Mouse (Mus musculus): ENCODE results near the gene Snx32. TPM values are rescaled to one million over a fixed set of nuclear protein-coding genes. Genes with fewer than 3 reads are reported as not detected.
A peak's percentile ranks its signal among the peaks of the same experiment; 100 is the strongest.

The Snx32 gene
- total RNA-seq, 2 experiments from 2014 or later: 85.9 to 86.6 TPM

GRCm38 (mm10) chr19:5471846-5472245, 38.5 kb downstream of the Snx32 start:
- no peak for DNase-seq (ENCODE audit: low spot score in 2 of 2)
- TF ChIP-seq CTCF (conservative IDR thresholded peaks at IDR 0.05): no peak
- Histone ChIP-seq H3K27ac (no peak overlapping the region), H3K4me3 (no peak overlapping the region)

GRCm38 (mm10) chr19:5468374-5468773, 42.0 kb downstream of the Snx32 start, which contains the start of gene Ctsw:
Ctsw (minus strand) TSS chr19:5468507.
- Histone ChIP-seq H3K4me3 (no peak within 1 kb of the TSS), H3K27ac (no peak within 1 kb of the TSS)
- TF ChIP-seq CTCF (conservative IDR thresholded peaks at IDR 0.05): no peak
- DNase-seq (ENCODE audit: low spot score in 2 of 2): no peak

- H3K4me3 ChIP-seq: no peak overlapping the region
- no peak for DNase-seq (ENCODE audit: low spot score in 2 of 2)
- no peak overlapping the region for H3K27ac ChIP-seq
- TF ChIP-seq CTCF (conservative IDR thresholded peaks at IDR 0.05): no peak
Observed at GRCm38 (mm10) chr19:5466916-5467500, 43.3 kb downstream of the Snx32 start.

- Histone ChIP-seq H3K4me3 (no peak overlapping the region), H3K27ac (peak overlapping the region; percentile 72)
- DNase-seq (ENCODE audit: low spot score in 2 of 2): no peak
- no peak for TF ChIP-seq CTCF (conservative IDR thresholded peaks at IDR 0.05)
Observed at GRCm38 (mm10) chr19:5465037-5465436, 45.3 kb downstream of the Snx32 start.

GRCm38 (mm10) chr19:5463791-5464562, 46.4 kb downstream of the Snx32 start:
- TF ChIP-seq CTCF (conservative IDR thresholded peaks at IDR 0.05): peak; percentile 96
- Histone ChIP-seq H3K27ac (peak overlapping the region; percentile 72), H3K4me3 (peak overlapping the region; percentile 30)
- peak in 1 of 2 experiments; percentile 68 for DNase-seq (ENCODE audit: low spot score in 2 of 2)

GRCm38 (mm10) chr19:5463212-5463611, 47.1 kb downstream of the Snx32 start:
- no peak overlapping the region for H3K4me3 ChIP-seq
- no peak for DNase-seq (ENCODE audit: low spot score in 2 of 2)
- TF ChIP-seq CTCF (conservative IDR thresholded peaks at IDR 0.05): no peak
- no peak overlapping the region for H3K27ac ChIP-seq

- Histone ChIP-seq H3K4me3 (peak overlapping the region; percentile 77), H3K27ac (no peak overlapping the region; the same call in 1 of the 2 replicates)
- no peak for TF ChIP-seq CTCF (conservative IDR thresholded peaks at IDR 0.05)
- DNase-seq (ENCODE audit: low spot score in 2 of 2): no peak
Observed at GRCm38 (mm10) chr19:5461411-5461810, 48.9 kb downstream of the Snx32 start.

- H3K27ac ChIP-seq: peak within 1 kb of the TSS; percentile 100
- no peak for TF ChIP-seq CTCF (conservative IDR thresholded peaks at IDR 0.05)
- DNase-seq (ENCODE audit: low spot score in 2 of 2): peak; percentile 81 to 91
- peak within 1 kb of the TSS; percentile 77 for H3K4me3 ChIP-seq
Observed at GRCm38 (mm10) chr19:5460465-5460911, 49.9 kb downstream of the Snx32 start, which contains the start of gene Fibp. Fibp (plus strand) TSS chr19:5460615.

GRCm38 (mm10) chr19:5459896-5460295, 50.4 kb downstream of the Snx32 start:
- DNase-seq (ENCODE audit: low spot score in 2 of 2): no peak
- H3K27ac ChIP-seq: peak overlapping the region; percentile 100
- no peak for TF ChIP-seq CTCF (conservative IDR thresholded peaks at IDR 0.05)
- peak overlapping the region; percentile 77 for H3K4me3 ChIP-seq

- Histone ChIP-seq H3K4me3 (no peak overlapping the region), H3K27ac (peak overlapping the region; percentile 100)
- peak; percentile 62 to 78 for DNase-seq (ENCODE audit: low spot score in 2 of 2)
- peak; percentile 9; the same call in 1 of the 2 replicates for TF ChIP-seq CTCF (conservative IDR thresholded peaks at IDR 0.05)
Observed at GRCm38 (mm10) chr19:5459019-5459418, 51.3 kb downstream of the Snx32 start.

- Histone ChIP-seq H3K4me3 (peak within 1 kb of the TSS; percentile 81), H3K27ac (peak within 1 kb of the TSS; percentile 100)
- no peak for TF ChIP-seq CTCF (conservative IDR thresholded peaks at IDR 0.05)
- no peak for DNase-seq (ENCODE audit: low spot score in 2 of 2)
Observed at GRCm38 (mm10) chr19:5457746-5458442, 52.4 kb downstream of the Snx32 start, which contains the start of gene Ccdc85b. Ccdc85b (minus strand) TSS chr19:5457894.

- TF ChIP-seq CTCF (conservative IDR thresholded peaks at IDR 0.05): peak; percentile 43
- DNase-seq (ENCODE audit: low spot score in 2 of 2): peak; percentile 96
- H3K27ac ChIP-seq: peak overlapping the region; percentile 100
- peak overlapping the region; percentile 81 for H3K4me3 ChIP-seq
Observed at GRCm38 (mm10) chr19:5456922-5457745, 53.2 kb downstream of the Snx32 start.

Data from layer of hippocampus, adult 2 months (tissue).